Mouse (Mus musculus): Measurements from ENCODE around the gene Atp8b4.

DNA sequence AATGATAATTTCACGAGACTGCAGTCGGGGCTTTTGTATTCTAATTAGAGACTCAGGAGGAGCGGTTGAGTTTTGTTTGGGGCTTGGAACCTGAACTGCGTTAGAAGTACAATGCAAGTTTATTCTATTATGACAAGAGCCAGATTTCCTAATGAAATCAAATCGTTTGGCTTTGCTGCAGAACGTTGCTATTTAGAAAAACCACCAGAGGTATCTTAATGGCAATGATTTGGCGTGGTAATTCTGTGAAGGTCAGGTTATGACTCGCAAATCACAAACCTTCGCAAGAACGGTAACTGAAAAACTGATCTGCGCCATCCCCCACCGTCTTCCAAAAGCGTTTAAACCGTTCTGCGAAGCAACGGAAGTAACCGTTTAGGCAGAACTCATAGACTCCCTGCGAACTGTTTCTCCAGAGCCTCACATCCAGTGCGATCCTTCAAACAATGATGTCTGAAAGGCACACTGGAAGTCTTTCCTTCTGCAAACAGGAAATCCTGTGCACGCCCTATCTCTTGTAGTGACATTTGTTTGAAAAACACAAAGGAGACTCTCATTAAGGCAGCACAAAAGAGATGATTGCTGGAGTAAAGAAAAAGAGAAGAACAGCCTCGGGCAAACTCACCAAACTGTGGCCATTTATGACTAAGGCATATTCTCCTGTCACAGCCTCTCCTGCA, 139.2 kb downstream of the Atp8b4 start:
- TF ChIP-seq CTCF (conservative IDR thresholded peaks at IDR 0.05; ENCODE audit: low read length) (no peak), POU5F1 (IDR thresholded peaks at IDR 0.05; ENCODE audit: borderline replicate concordance, low read length) (no peak), NANOG (IDR thresholded peaks at IDR 0.05; ENCODE audit: borderline replicate concordance, low read length) (peak; percentile 86)
